Mouse (Mus musculus) lung, adult 2 months (tissue): ENCODE data around the gene Fbrs. TPM values are rescaled to one million over a fixed set of nuclear protein-coding genes. Genes with fewer than 3 reads are reported as not detected.
A peak's percentile ranks its signal among the peaks of the same experiment; 100 is the strongest.
"Not testable (repeated sequence)": the region's sequence is repeated elsewhere in the genome, so short reads cannot be mapped to it uniquely, and the experiment has no call there.

Experiments used
- DNase-seq: peaks from one replicate; pipeline ENCODE4 v3.0.0; 2022
- H3K4me1 ChIP-seq: fragments of 200-500 bp; 2 replicates; pipeline ENCODE4 v1.6.1; 2011; ENCODE audit warnings: low read length; ENCODE audit not compliant: control insufficient read depth, insufficient read depth
- H3K4me3 ChIP-seq: fragments of 200-500 bp; replicated peaks from 2 replicates; pipeline ENCODE3; 2011; ENCODE audit warnings: low read depth, mild to moderate bottlenecking, control low read depth, low read length; ENCODE audit errors: extremely low read depth
- CTCF ChIP-seq: fragments of 200-500 bp; IDR thresholded peaks from 2 replicates; pipeline ENCODE4 v1.5.1; 2011; ENCODE audit warnings: mild to moderate bottlenecking, low read length, control low read depth; ENCODE audit not compliant: insufficient read depth
- POLR2A ChIP-seq: fragments of 200-500 bp; IDR thresholded peaks from 2 replicates; pipeline ENCODE4 v1.6.1; 2011; ENCODE audit warnings: low read depth, mild to moderate bottlenecking, control low read depth, low read length, borderline replicate concordance; ENCODE audit errors: extremely low read depth
- WGBS: fragments of 180-500 bp; shearing (Covaris S2); methylation state at CpG from one replicate; pipeline ENCODE4 v1.1.7; 2018; 5-methylcytosine and 5-hydroxymethylcytosine counted together
- polyA plus RNA-seq: library from polyadenylated mRNA; depleted of rRNA; stranded (reverse); fragments of >200 nt; gene quantifications from 2 replicates; pipeline ENCODE4 v1.2.3, GENCODE M21; 2012; rRNA removed

The Fbrs gene
- polyA plus RNA-seq, result 32.0 and 42.2 TPM in 2 replicates

DNA sequence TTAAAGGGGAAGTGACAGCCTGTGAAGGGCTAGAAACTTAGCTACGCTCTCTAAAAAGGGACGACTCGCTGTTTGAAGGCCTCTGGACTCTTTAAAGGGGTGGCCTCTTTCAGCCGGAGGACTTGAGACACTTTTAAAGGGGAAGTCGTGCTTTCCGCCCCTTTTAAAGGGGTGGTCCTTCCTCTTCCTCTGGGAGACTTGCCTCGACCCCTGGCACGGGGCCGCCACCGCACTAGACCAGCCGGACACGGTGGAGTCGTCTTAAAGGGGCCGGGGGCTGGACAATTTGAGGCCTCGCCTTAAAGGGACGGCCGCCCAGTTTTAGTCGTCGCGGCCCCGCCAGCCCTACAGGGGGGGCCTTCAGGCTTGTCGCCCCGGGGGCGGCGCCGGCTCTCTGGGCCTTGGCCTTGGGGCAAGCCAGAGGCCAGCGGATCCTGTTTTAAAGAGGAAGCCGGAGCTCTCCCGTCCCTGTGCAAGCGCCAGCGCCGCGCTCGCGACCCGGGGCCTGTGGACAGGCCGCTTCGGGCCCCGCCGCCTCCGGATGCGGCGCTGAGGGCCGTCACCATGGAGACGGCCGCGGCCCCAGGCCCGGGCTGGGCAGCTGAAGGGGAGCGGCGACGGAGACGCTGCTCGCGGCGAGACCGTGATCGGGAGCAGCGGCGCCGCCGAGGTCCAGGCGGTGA, at the start of gene Fbrs:
Gene Fbrs, plus strand, starts transcription at position 565 of the 683 bp plus-strand sequence.
- Histone ChIP-seq H3K4me1 (peaks cover 4% of the 10 kb centered on the region), H3K4me3 (peak within 1 kb of the TSS; percentile 90)
- TF ChIP-seq CTCF (no peak), POLR2A (peak; percentile 43; the same call in 1 of the 2 replicates)
- peak; percentile 94 for DNase-seq
- under 1% methylated on average over 62 of the region's 62 CpGs for whole genome bisulfite sequencing

DNA sequence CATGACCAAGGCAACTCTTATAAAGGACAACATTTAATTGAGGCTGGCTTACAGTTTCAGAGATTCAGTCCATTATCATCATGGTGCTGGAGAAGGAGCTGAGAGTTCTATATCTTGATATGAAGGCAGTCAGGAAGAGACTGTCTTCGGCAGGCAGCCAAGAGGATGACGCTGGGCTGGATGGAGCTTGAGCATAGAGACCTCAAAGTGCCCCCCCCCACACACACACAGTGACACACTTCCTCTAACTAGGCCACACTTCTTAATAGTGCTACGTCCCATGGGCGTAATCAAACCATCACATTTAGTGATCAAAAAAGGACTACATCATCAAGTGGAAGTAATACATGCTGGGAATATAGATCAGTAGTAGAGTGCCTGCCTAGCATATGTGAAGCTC, 43.8 kb upstream of the Fbrs start:
- no peak overlapping the region for H3K4me3 ChIP-seq
- no peaks in the 10 kb centered on the region for H3K4me1 ChIP-seq
- WGBS, result 86% methylated on average over 4 of the region's 4 CpGs
- DNase-seq, result no peak
- TF ChIP-seq CTCF (no peak), POLR2A (no peak)

DNA sequence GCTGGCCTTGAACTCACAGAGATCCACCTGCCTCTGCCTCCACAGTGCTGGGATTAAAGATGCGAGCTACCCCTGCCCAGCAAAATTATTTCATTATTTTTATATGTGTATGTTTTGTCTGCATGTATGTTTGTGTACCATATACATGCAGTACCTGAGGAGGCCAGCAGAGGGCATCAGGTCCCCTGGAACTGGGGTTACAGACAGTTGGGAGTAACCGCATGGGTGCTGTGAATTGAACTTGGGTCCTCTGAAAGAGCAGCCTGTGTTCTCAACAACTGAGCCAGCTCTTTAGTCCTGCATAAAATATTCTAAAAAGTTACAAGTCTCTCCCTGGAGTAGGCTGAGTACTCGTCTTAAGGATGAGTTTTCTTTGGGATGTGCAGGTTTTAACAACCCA, 41.3 kb upstream of the Fbrs start:
- WGBS, result 90% methylated on average over 3 of the region's 3 CpGs

DNA sequence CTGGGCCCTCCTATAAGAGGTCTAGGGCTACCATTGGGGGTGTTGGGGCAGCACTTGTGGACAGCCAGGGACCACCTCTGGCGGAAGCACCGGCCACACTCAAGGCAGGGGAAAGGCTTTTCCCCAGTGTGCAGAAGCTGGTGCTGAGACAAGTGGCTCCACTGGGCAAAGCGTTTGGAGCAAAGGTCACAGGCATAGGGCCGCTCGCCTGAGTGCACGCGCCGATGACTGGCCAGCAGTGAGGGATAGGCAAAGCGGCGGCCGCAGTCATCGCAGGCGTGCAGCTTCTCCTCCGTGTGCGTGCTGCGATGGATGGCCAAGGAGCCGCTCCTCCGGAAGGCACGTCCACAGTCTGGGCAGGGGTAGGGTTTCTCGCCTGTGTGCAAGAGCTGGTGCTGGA, 35.0 kb upstream of the Fbrs start:
- 93% methylated on average over 20 of the region's 20 CpGs for WGBS
- no peak for TF ChIP-seq CTCF
- TF ChIP-seq POLR2A, result no peak
- Histone ChIP-seq H3K4me3 (no peak overlapping the region), H3K4me1 (no peaks in the 10 kb centered on the region)
- DNase-seq, result no peak

More for the DNA sequence above, 41.3 kb upstream of the Fbrs start:
- H3K4me1 ChIP-seq, result no peaks in the 10 kb centered on the region
- H3K4me3 ChIP-seq, result no peak overlapping the region
- TF ChIP-seq CTCF, result peak; percentile 38; the same call in 1 of the 2 replicates
- TF ChIP-seq POLR2A, result no peak
- no peak for DNase-seq

GRCm38 (mm10) chr7:127448521-127449300, 30.3 kb upstream of the Fbrs start, which contains the start of gene Zfp689:
TSS of gene Zfp689 (minus strand) at chr7:127449158.
- Histone ChIP-seq H3K4me1 (peaks cover 8% of the 10 kb centered on the region), H3K4me3 (peak within 1 kb of the TSS; percentile 98)
- peak; percentile 90 for DNase-seq
- under 1% methylated on average over 54 of the region's 54 CpGs for WGBS
- TF ChIP-seq POLR2A (peak; percentile 63; the same call in 1 of the 2 replicates), CTCF (no peak)

- WGBS, result 85% methylated on average over 7 of the region's 7 CpGs
- Histone ChIP-seq H3K4me1 (peaks cover 8% of the 10 kb centered on the region), H3K4me3 (no peak overlapping the region)
- no peak for DNase-seq
- TF ChIP-seq CTCF (no peak), POLR2A (no peak)
Measured at GRCm38 (mm10) chr7:127449966-127450365, 29.0 kb upstream of the Fbrs start.

DNA sequence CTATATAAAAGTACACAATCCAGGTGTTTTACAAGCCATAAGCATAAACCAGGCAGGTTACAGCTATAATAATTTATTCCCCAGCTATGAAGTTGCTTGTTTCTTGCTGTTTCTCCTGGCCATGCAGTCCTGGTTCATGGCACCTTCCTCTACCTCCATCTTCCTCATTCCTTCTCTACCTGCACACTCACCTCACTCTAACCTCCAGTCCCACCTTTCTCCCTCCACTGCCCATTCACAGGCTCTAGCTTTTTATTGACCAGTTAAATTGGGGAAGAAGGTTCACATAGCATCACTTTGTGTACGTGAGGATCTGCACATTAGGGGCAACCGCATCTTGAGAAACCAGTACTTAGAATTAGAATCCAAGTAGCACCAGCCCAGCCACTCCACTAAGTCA, 25.9 kb upstream of the Fbrs start:
- Histone ChIP-seq H3K4me3 (no peak overlapping the region), H3K4me1 (peaks cover 8% of the 10 kb centered on the region)
- WGBS, result 94% methylated on average over 2 of the region's 2 CpGs
- no peak for TF ChIP-seq POLR2A
- TF ChIP-seq CTCF, result no peak
- DNase-seq, result no peak

DNA sequence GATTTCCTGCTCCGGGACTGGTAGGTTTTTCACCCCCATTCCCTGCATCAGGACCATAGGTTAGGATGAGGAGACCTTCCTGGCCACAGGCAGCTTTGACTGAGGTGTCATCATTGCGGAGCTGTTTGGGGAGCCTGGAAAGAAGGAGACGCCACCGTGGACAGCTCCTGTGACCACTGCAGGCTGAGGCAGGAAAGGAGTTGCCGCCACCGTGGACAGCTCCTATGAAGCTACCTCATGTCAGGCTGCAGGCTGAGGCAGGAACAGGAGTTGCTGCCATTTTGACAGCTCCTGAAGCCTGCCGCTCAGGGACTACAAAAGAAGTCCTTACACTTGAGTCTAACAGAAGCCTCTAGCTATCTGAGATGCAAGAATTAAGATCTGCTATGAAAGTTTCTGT, 24.1 kb upstream of the Fbrs start:
- DNase-seq, result no peak
- no peak overlapping the region for H3K4me3 ChIP-seq
- H3K4me1 ChIP-seq, result 0 out of 2 replicates have a peak, but pooled peaks cover under 1% of the 10 kb centered on the region
- no peak for TF ChIP-seq CTCF
- TF ChIP-seq POLR2A, result no peak
- 93% methylated on average over 7 of the region's 7 CpGs for WGBS

DNA sequence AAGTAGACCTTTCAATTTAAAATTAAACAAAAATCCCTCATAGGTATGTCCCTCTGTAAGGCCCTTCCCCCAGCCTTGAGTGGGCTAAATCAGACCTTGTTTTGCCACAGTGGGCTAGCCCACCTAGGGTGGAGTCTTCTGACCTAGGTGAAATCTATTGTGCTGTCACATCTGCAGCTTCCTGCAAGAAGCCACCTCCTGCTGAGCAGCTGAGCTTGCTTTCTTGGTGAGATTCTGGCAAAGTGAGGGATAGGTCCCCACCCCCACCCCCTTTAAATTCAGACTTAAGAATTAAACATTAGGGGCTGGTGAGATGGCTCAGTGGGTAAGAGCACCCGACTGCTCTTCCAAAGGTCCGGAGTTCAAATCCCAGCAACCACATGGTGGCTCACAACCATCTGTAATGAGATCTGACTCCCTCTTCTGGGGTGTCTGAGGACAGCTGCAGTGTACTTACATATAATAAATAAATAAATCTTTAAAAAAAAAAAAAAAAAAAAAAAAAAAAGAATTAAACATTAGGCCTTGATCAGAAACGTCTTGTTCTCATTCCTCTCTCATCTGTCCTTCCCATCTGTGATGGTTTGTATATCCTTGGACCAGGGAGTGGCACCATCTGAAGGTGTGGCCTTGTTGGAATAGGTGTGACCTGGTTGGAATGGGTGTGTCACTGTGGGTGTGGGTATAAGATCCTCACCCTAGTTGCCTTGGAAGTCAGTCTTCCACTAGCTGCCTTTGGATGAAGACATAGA, 20.5 kb upstream of the Fbrs start:
- not testable (repeated sequence) for DNase-seq, H3K4me1 ChIP-seq, H3K4me3 ChIP-seq
- 75% methylated on average over 3 of the region's 3 CpGs for WGBS

- DNase-seq, H3K4me1 ChIP-seq, H3K4me3 ChIP-seq: not testable (repeated sequence)
- 95% methylated on average over 8 of the region's 8 CpGs for WGBS
Measured at GRCm38 (mm10) chr7:127459311-127459710, 19.7 kb upstream of the Fbrs start, which contains the start of gene Prr14. TSS of gene Prr14 (plus strand) at chr7:127459611.
